Mouse (Mus musculus): ENCODE data around the gene Fbxw4. TPM values are rescaled to one million over a fixed set of nuclear protein-coding genes. Genes with fewer than 3 reads are reported as not detected.

Gene Fbxw4
- polyA plus RNA-seq, 1 experiment from 2014 or later, result 5.5 TPM

DNA sequence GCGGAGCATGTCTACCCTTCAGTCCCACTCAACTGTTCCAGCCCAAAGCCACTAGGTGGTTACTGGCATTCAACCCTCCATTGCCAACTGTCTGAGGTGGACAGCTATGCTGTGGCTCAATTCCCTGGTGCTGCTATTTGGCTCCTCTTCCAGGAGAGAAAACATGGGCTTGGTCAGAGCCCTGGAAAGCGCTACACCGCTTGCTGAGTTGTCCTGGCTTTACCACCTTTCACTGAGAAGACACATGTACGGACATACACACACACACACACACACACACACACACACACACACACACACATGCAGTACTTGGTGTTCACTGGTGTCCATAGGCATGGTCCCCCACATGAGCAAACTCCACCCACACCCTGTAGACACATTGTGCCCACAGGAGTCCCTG, 53.4 kb downstream of the Fbxw4 start:
- DNase-seq (ENCODE audit: low spot score), result no peak
- H3K36me3 ChIP-seq, result peaks cover 5% of the 10 kb centered on the region; the same call in 1 of the 2 replicates
- H3K4me3 ChIP-seq, result no peak overlapping the region
- peaks cover 41% of the 10 kb centered on the region for H3K4me1 ChIP-seq
- H3K9me3 ChIP-seq, result no peaks in the 10 kb centered on the region
- peaks cover 3% of the 10 kb centered on the region; the same call in 1 of the 2 replicates for H3K27me3 ChIP-seq (ENCODE audit: insufficient read depth, poor library complexity, severe bottlenecking)
- H3K27ac ChIP-seq, result no peak overlapping the region
- WGBS, result 87% methylated on average over 4 of the region's 4 CpGs

DNA sequence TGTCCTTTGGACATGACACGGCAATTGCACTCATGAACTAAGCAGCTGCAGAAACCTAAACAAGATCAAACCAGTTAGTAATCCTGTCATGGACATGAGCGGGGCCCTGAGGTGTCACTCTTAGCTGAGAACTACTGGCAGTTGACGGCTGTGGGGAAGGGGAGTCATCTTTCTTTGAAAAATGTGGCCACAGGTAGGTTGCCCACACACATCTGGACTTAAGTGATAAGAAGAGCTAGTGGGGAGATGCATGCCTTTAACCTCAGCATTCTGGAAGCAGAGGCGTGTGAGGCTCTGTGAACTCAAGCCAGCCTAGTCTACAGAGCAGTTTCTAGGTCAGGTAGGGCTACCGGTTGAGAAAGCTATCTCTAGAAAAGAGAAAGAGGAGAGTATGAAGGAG, 57.5 kb downstream of the Fbxw4 start:
- H3K27me3 ChIP-seq (ENCODE audit: insufficient read depth, poor library complexity, severe bottlenecking), result peaks cover 6% of the 10 kb centered on the region; the same call in 1 of the 2 replicates
- H3K27ac ChIP-seq, result no peak overlapping the region
- H3K9me3 ChIP-seq, result no peaks in the 10 kb centered on the region
- 70% methylated on average over 5 of the region's 5 CpGs for WGBS
- no peak for DNase-seq (ENCODE audit: low spot score)
- peaks cover 16% of the 10 kb centered on the region for H3K36me3 ChIP-seq
- no peak overlapping the region for H3K4me3 ChIP-seq
- peaks cover 26% of the 10 kb centered on the region for H3K4me1 ChIP-seq

DNA sequence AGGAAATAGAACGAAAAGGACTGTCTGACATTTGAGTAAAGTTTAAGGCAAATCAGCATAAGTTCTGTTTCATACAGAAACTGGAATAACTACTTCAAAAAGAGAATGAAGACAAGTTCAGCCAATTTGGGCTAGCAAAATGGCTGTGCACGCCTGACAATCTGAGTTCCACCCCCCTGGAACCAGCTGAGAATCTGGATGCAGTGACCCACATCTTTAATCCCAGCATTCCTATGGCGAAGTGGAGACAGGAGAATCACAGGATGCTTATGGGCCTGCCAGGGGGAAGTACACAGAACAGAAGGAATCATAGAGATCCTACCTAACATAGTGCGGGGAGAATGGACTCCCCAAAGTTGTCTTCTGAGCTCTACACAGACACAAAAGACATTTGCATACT, 63.0 kb downstream of the Fbxw4 start:
- Histone ChIP-seq H3K9me3 (no peaks in the 10 kb centered on the region), H3K27ac (no peak overlapping the region), H3K27me3 (ENCODE audit: insufficient read depth, poor library complexity, severe bottlenecking) (0 out of 2 replicates have a peak, but pooled peaks cover 3% of the 10 kb centered on the region), H3K36me3 (peaks cover 18% of the 10 kb centered on the region), H3K4me3 (no peak overlapping the region), H3K4me1 (peaks cover 15% of the 10 kb centered on the region)
- DNase-seq (ENCODE audit: low spot score), result no peak
- WGBS, result 80% methylated on average over 4 of the region's 4 CpGs

DNA sequence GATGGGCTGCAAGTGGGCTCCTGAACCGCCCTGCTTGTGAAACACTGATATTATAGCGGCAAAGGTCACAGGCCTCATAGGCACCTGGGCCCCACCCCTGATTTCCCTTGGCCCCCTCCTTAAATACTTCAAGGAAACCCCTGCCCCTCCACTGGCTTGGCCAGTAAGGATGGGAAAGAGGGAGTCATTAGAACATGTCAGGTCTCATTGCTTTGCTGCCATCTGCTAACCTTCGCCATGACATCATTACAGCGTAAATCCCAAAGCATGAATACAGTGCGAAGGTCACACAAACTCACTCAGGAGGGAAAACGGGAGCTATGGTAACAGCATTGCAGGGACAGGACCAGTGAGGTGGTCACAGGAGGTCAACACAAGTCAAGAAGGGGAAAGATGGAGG, 63.7 kb downstream of the Fbxw4 start:
- Histone ChIP-seq H3K36me3 (peaks cover 20% of the 10 kb centered on the region), H3K27ac (no peak overlapping the region), H3K4me1 (peaks cover 18% of the 10 kb centered on the region), H3K4me3 (no peak overlapping the region), H3K9me3 (no peaks in the 10 kb centered on the region), H3K27me3 (ENCODE audit: insufficient read depth, poor library complexity, severe bottlenecking) (0 out of 2 replicates have a peak, but pooled peaks cover 3% of the 10 kb centered on the region)
- DNase-seq (ENCODE audit: low spot score), result no peak
- 87% methylated on average over 6 of the region's 6 CpGs for WGBS

DNA sequence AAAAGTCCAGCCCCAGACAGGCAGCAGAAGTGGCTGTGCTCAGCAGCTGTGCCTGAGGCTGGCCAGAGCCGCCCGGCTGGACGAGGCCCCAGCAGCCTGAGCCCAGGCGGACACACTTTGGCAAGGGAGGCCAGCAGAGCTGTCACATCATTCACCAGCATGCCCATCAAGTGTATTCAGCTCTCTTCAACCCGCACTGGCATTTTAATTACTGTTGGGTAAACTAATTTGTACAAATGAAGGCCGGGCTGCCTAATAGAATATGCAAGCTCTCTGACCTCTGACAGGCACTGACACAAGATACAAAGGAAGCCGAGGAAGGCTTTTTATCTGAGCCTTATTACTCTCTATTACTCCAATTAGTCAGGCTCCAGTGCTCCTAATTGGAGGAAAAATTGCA, 64.1 kb downstream of the Fbxw4 start:
- Histone ChIP-seq H3K36me3 (peaks cover 19% of the 10 kb centered on the region), H3K27me3 (ENCODE audit: insufficient read depth, poor library complexity, severe bottlenecking) (0 out of 2 replicates have a peak, but pooled peaks cover 3% of the 10 kb centered on the region), H3K4me3 (no peak overlapping the region), H3K9me3 (no peaks in the 10 kb centered on the region), H3K27ac (no peak overlapping the region), H3K4me1 (peaks cover 18% of the 10 kb centered on the region)
- no peak for DNase-seq (ENCODE audit: low spot score)
- WGBS, result 54% methylated on average over 7 of the region's 7 CpGs

DNA sequence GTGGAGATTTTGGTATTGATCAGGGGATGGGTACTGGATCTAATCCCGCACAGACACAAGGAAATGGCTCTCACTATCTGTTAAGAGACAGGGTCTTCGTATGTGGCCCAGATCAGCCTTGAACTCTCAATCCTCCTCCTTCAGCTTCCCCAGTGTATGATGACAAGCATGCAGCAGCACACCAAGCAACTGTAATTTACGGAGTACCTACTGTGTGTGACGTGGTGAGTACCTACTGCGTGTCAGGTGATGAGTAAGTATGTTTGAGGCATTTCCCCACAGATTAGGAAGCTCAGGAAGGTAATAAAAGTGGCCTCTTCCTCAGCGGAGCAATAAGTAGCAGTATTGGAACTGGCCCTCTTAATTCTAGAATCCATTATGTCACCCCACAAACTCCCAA, 64.6 kb downstream of the Fbxw4 start:
- Histone ChIP-seq H3K9me3 (no peaks in the 10 kb centered on the region), H3K4me1 (peaks cover 18% of the 10 kb centered on the region), H3K27me3 (ENCODE audit: insufficient read depth, poor library complexity, severe bottlenecking) (0 out of 2 replicates have a peak, but pooled peaks cover 3% of the 10 kb centered on the region), H3K27ac (no peak overlapping the region), H3K4me3 (no peak overlapping the region), H3K36me3 (peaks cover 19% of the 10 kb centered on the region)
- no peak for DNase-seq (ENCODE audit: low spot score)
- WGBS, result 90% methylated on average over 6 of the region's 6 CpGs

DNA sequence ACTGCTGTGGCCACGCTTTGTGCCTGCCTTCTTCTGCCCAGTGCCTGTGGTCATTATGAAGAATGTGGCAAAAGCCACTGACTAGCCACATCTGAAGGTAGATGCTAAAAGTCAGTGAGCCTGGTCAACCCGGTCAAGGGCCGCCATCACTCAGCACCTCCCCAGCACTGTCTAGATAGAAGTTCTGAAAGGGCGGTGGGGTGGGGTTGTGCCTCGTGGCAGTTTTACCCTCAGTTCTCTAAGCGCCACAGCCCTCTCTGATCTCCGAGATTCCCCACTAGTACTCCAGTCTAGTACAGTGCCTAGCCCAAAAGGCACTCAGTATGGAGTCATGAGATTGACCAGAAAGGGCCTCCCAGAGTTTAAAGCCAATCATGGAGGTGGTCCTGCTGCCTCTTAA, 66.0 kb downstream of the Fbxw4 start:
- 0 out of 2 replicates have a peak, but pooled peaks cover 3% of the 10 kb centered on the region for H3K27me3 ChIP-seq (ENCODE audit: insufficient read depth, poor library complexity, severe bottlenecking)

DNA sequence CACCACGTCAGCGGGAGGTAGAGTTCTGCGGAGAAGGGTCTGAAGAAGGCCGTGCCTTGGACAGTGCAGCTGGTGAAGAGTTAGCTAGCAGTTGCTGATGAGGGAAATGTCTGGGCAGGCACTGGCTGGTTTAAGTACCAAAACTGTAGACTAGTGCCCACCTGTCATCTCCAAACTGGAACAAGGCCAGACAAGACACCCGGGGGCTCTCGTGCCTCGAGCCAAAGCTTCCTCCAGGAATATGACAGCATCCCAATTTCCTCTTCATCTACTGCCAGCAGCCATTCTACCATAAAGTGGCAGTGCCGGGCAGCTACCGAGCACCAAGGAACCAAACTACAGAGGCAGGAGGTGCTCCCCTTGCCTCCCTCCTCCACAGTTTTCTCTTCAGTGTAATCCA, 67.2 kb downstream of the Fbxw4 start:
- no peak overlapping the region for H3K4me3 ChIP-seq
- H3K36me3 ChIP-seq, result peaks cover 16% of the 10 kb centered on the region
- WGBS, result 89% methylated on average over 9 of the region's 9 CpGs
- no peaks in the 10 kb centered on the region for H3K9me3 ChIP-seq
- no peak for DNase-seq (ENCODE audit: low spot score)
- no peaks in the 10 kb centered on the region for H3K27me3 ChIP-seq (ENCODE audit: insufficient read depth, poor library complexity, severe bottlenecking)
- H3K4me1 ChIP-seq, result peaks cover 18% of the 10 kb centered on the region
- H3K27ac ChIP-seq, result no peak overlapping the region

More for the DNA sequence above, 66.0 kb downstream of the Fbxw4 start:
- no peak for DNase-seq (ENCODE audit: low spot score)
- Histone ChIP-seq H3K4me1 (peaks cover 18% of the 10 kb centered on the region), H3K4me3 (no peak overlapping the region), H3K9me3 (no peaks in the 10 kb centered on the region), H3K36me3 (peaks cover 16% of the 10 kb centered on the region), H3K27ac (no peak overlapping the region)
- WGBS, result 73% methylated on average over 7 of the region's 7 CpGs

DNA sequence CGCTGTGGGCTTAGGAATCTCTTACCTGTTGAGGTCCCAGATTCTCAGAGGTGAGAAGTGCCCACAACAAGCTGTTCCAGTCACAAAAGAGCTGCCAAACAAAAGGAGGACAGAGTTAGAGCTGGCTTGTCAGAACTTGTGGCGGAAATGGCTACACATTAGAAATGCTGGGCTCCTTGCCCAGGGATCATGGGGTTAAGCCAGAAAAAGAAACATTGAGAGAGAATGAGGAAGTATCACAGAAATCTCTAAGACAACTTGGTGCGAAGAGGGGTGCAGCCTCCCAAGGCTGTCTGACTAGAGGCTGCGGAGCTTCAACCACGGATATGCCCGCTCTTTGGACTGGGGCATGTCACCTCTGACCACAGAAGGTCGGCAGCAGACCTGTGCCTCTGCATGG, 68.4 kb downstream of the Fbxw4 start:
- no peak for DNase-seq (ENCODE audit: low spot score)
- no peak overlapping the region for H3K4me3 ChIP-seq
- H3K27ac ChIP-seq, result no peak overlapping the region
- WGBS, result 84% methylated on average over 7 of the region's 7 CpGs
- peaks cover 21% of the 10 kb centered on the region for H3K4me1 ChIP-seq
- H3K27me3 ChIP-seq (ENCODE audit: insufficient read depth, poor library complexity, severe bottlenecking), result no peaks in the 10 kb centered on the region
- no peaks in the 10 kb centered on the region for H3K9me3 ChIP-seq
- H3K36me3 ChIP-seq, result peaks cover 16% of the 10 kb centered on the region

DNA sequence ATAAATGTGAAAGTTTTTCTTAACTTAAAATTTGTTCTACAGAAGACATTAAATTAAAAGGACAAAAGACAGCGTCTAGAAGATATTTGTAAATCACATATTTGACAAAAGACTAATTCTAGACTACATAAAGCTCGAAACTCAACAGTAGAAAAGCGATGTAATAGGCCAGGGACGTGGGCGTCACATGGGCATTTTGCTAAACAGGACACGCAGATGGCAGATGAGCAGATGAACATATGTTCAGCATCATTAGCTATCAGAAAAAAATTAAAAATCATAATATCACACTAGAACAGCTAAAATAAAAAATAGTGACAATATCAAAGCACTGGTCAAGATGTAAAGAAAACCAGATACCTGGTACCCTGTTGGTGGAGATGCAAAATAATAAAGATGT, 70.4 kb downstream of the Fbxw4 start:
- no peak overlapping the region for H3K4me3 ChIP-seq
- no peaks in the 10 kb centered on the region for H3K9me3 ChIP-seq
- H3K27me3 ChIP-seq (ENCODE audit: insufficient read depth, poor library complexity, severe bottlenecking), result no peaks in the 10 kb centered on the region
- 92% methylated on average over 6 of the region's 6 CpGs for WGBS
- no peak for DNase-seq (ENCODE audit: low spot score)
- peaks cover 14% of the 10 kb centered on the region for H3K36me3 ChIP-seq
- peaks cover 25% of the 10 kb centered on the region; the same call in 1 of the 2 replicates for H3K4me1 ChIP-seq
- no peak overlapping the region for H3K27ac ChIP-seq

DNA sequence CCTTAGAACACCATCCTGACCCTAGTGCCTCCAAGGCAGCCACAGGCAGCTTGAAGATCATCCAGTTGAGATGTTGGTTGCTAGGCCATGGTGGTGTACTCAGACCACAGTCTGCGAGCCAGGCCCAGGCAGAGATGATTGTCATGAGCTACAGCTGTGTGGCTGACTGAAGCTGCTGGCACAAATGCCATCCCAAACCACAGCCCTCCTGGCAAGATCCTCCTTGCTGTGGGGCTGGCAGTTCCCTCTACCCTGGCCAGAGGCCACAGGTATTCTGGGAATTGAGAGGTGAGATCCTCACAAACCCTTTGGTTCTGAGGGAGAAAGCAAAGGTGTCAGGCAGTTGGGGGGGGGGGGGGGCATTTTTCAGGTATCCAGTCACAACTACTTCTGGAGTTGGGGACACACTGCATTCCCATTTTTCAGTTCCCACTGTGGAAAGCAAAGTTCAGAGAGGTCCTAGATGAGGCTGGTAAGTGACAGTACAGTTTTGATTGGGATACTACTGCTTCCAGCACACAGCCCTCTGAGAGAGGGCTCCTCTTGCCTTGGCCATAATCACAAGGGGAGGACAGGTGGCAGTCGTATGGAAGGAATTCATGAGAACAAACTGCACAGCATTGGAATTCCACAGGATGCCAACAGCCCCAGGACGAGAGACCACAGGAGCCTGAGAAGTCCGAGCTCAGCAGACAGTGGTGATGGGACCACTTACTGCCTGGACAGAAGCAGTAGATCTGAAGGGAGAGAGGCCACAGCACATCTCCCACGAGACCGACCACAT, 72.4 kb downstream of the Fbxw4 start:
- DNase-seq (ENCODE audit: low spot score), result no peak
- no peak overlapping the region for H3K4me3 ChIP-seq
- peaks cover 25% of the 10 kb centered on the region; the same call in 1 of the 2 replicates for H3K4me1 ChIP-seq
- WGBS, result 65% methylated on average over 6 of the region's 6 CpGs
- peaks cover 12% of the 10 kb centered on the region for H3K36me3 ChIP-seq
- H3K27me3 ChIP-seq (ENCODE audit: insufficient read depth, poor library complexity, severe bottlenecking), result no peaks in the 10 kb centered on the region
- H3K9me3 ChIP-seq, result no peaks in the 10 kb centered on the region
- no peak overlapping the region for H3K27ac ChIP-seq

DNA sequence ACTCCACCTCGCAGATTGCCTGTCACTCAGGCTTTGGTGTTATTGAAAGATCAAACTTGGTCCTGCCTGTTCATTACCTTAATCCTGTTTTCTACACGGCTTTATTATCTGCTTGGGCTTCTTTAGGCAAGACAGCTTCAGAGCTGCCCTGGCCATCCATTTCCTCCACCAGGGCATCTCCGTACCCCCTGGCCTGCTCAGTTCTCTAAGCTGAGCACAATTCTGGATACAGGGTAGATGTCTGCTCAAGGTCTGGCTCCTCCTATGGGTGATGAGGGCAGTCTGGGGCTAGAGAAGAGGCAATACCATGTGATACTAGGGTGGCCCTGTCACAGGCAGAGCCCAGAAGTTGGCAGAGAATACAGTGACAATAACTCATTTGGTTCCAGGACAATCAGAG, 73.3 kb downstream of the Fbxw4 start:
- H3K27me3 ChIP-seq (ENCODE audit: insufficient read depth, poor library complexity, severe bottlenecking), result no peaks in the 10 kb centered on the region
- H3K27ac ChIP-seq, result no peak overlapping the region
- H3K36me3 ChIP-seq, result peaks cover 10% of the 10 kb centered on the region
- H3K9me3 ChIP-seq, result no peaks in the 10 kb centered on the region
- peaks cover 31% of the 10 kb centered on the region for H3K4me1 ChIP-seq
- WGBS, result 45% methylated on average over 3 of the region's 3 CpGs
- no peak for DNase-seq (ENCODE audit: low spot score)
- H3K4me3 ChIP-seq, result no peak overlapping the region

DNA sequence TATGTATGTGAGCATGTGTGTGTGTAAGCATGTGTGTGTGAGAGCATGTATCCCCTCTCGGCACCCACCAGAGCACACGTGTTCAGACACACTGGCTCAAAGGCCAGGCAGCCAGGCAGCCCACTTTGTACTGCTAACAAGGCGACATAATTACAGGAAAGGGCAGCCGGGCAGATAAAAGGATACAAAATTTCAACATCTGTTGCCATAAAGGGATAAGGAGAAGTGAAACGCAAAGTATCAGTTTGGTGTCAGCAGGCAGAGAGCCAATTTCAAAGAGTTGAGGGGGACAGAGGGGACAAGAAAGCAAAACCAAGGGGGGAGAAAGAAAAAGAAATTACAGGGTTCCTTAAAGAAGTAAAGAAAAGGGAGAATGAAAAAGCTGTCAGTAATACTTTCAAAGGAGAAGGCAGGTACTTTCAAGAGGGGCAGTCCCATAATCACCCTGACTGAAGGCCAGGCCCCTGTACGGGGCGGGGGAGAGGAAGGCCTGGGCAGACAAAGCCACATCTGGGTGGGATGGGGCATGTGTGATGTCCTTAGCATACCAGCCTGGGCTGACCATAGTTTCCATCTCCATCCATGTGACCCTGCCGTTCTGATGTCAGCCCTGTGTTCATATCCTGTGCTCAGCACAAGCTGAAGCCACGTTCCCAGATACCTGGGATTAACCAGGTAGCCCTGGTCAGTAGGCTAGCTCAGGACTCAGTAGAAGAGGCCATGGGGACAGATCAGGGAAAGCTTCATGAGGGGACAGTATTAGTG, 75.1 kb downstream of the Fbxw4 start:
- H3K4me3 ChIP-seq, result no peak overlapping the region
- H3K27me3 ChIP-seq (ENCODE audit: insufficient read depth, poor library complexity, severe bottlenecking), result no peaks in the 10 kb centered on the region
- DNase-seq (ENCODE audit: low spot score), result no peak
- H3K27ac ChIP-seq, result no peak overlapping the region
- WGBS, result 68% methylated on average over 9 of the region's 9 CpGs
- H3K9me3 ChIP-seq, result no peaks in the 10 kb centered on the region
- peaks cover 39% of the 10 kb centered on the region for H3K4me1 ChIP-seq
- H3K36me3 ChIP-seq, result peaks cover 14% of the 10 kb centered on the region; the same call in 1 of the 2 replicates
